In the genomic region with DNA sequence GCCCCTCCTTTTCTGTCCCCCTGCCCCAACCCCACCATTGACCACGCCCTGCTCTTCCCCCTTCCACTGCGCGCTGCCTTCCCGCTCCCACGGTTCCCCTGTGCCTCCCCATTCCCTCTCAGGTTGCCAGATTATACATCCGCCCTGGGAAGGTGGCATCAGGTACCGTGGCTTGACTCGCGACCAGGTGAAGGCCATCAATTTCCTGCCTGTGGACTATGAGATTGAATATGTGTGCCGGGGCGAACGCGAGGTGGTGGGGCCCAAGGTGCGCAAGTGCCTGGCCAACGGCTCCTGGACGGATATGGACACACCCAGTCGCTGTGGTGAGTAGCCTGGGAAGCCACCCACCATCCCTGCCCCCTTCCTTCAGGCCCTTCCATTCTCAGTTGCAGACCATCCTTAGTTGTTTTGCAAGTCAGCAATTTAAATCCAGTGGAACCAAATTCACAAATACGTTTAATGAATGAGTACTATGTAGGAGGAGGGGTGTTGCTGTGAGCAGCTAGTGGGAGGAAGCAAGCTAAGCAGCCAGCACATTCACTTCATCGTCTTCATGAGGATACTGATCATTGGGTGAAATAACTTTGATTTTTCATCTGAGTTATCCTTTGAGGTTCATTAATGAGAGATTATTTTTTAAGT, we compare ENCODE assay signal across 10 mouse cellular contexts. TPM values are rescaled to one million over a fixed set of nuclear protein-coding genes. Genes with fewer than 3 reads are reported as not detected.
DNase-seq lines count a peak whose midpoint lies in the region; ATAC-seq and TF ChIP-seq lines count a peak whose summit lies in the region.
"Had no signal": no experiment of that assay in that cellular context is flagged by ENCODE, and none has a peak within 500 bp of the region (broad histone marks: within the 10 kb centered on the region; RNA-seq: fewer than 3 reads in every experiment).

No protein-coding gene starts in this region.

- no peak for TF ChIP-seq CTCF in G1E (IDR thresholded peaks at IDR 0.05; ENCODE audit: low read depth, low read length)

- no peak overlapping the region for H3K9ac ChIP-seq in heart, embryonic 14.5 days (ENCODE audit: low read length)
- peak overlapping the region; percentile 96 for H3K9ac ChIP-seq in forebrain, embryonic 13.5 days
- H3K9ac ChIP-seq in midbrain, embryonic 14.5 days (replicated peaks; ENCODE audit: low read length): peak overlapping the region; percentile 98

- peak overlapping the region; percentile 96 for H3K4me2 ChIP-seq in heart, embryonic 14.5 days (ENCODE audit: low read length)
- peak overlapping the region; percentile 91 for H3K4me2 ChIP-seq in forebrain, embryonic 13.5 days
- H3K4me2 ChIP-seq in midbrain, embryonic 14.5 days (ENCODE audit: low read length): peak overlapping the region; percentile 86

- 0 out of 2 replicates have a peak, but pooled peaks cover 4% of the 10 kb centered on the region for H3K27me3 ChIP-seq in heart, embryonic 14.5 days (ENCODE audit: control insufficient read depth, insufficient read depth, low read length)
- H3K27me3 ChIP-seq in G1E (ENCODE audit: insufficient read depth, low read length): peaks cover 22% of the 10 kb centered on the region
- peaks cover 4% of the 10 kb centered on the region for H3K27me3 ChIP-seq in forebrain, embryonic 13.5 days
- H3K27me3 ChIP-seq in midbrain, embryonic 14.5 days (ENCODE audit: control insufficient read depth, insufficient read depth, low read length): peaks cover 4% of the 10 kb centered on the region; the same call in 1 of the 2 replicates
- H3K27me3 ChIP-seq: Patski had no signal

- no peak for DNase-seq in heart, postnatal 36 days
- DNase-seq in G1E (ENCODE audit: low spot score): no peak
- DNase-seq in midbrain, embryonic 14.5 days: peak; percentile 24
- DNase-seq in adrenal gland, postnatal 14 days: no peak
- DNase-seq in frontal cortex, postnatal 14 days (ENCODE audit: low spot score in 2 of 2): no peak

- no peak overlapping the region for H3K27ac ChIP-seq in heart, embryonic 14.5 days (replicated peaks in 1 of 2; ENCODE audit: control insufficient read depth in 1 of 2, insufficient read depth in 1 of 2, low read depth in 2 of 2, low read length in 2 of 2)
- H3K27ac ChIP-seq in forebrain, embryonic 13.5 days: peak overlapping the region; percentile 14; the same call in 1 of the 2 replicates
- H3K27ac ChIP-seq in midbrain, embryonic 14.5 days (replicated peaks; ENCODE audit: low read depth, low read length): peak overlapping the region; percentile 97

- no peak for ATAC-seq in heart, embryonic 14.5 days (ENCODE audit: insufficient number of reproducible peaks, insufficient read depth, low FRiP score, low read depth)
- no peak for ATAC-seq in G1E (ENCODE audit: extremely low read depth, insufficient number of reproducible peaks, low FRiP score, poor library complexity, severe bottlenecking)
- no peak for ATAC-seq in forebrain, embryonic 13.5 days
- ATAC-seq in midbrain, embryonic 14.5 days (ENCODE audit: low FRiP score, low TSS enrichment): no peak
- no peak for ATAC-seq in activated CD4-positive, CD25-positive, alpha-beta regulatory T cell, adult 4 months

- peaks cover 18 to 22% of the 10 kb centered on the region in 2 experiments for H3K4me1 ChIP-seq in heart, embryonic 14.5 days (ENCODE audit: control insufficient read depth in 2 of 2, insufficient read depth in 2 of 2, low read length in 2 of 2)
- H3K4me1 ChIP-seq in G1E (ENCODE audit: insufficient read depth, low read depth, low read length): peaks cover 42% of the 10 kb centered on the region
- peaks cover 59% of the 10 kb centered on the region for H3K4me1 ChIP-seq in forebrain, embryonic 13.5 days
- H3K4me1 ChIP-seq in midbrain, embryonic 14.5 days (ENCODE audit: control insufficient read depth, insufficient read depth, low read length): peaks cover 53% of the 10 kb centered on the region

- 33% methylated on average over 19 of the region's 19 CpGs for WGBS in heart, embryonic 14.5 days
- 13% methylated on average over 19 of the region's 19 CpGs for WGBS in forebrain, embryonic 13.5 days
- WGBS in midbrain, embryonic 14.5 days: 12% methylated on average over 19 of the region's 19 CpGs

- no peaks in the 10 kb centered on the region for H3K36me3 ChIP-seq in heart, embryonic 14.5 days (ENCODE audit: control insufficient read depth, insufficient read depth, low read length)
- H3K36me3 ChIP-seq in G1E (replicated peaks): peaks cover 28% of the 10 kb centered on the region
- H3K36me3 ChIP-seq in forebrain, embryonic 13.5 days (ENCODE audit: poor library complexity, severe bottlenecking): no peaks in the 10 kb centered on the region
- no peaks in the 10 kb centered on the region; the same call in 1 of the 2 replicates for H3K36me3 ChIP-seq in midbrain, embryonic 14.5 days (ENCODE audit: control insufficient read depth, insufficient read depth, low read length)

- no peak overlapping the region for H3K4me3 ChIP-seq in heart, embryonic 14.5 days (ENCODE audit: control insufficient read depth in 1 of 2, insufficient read depth in 1 of 2, low read depth in 1 of 2, low read length in 2 of 2)
- H3K4me3 ChIP-seq in G1E (ENCODE audit: low read depth, low read length): peak overlapping the region; percentile 82; the same call in 1 of the 2 replicates
- peak overlapping the region; percentile 86 for H3K4me3 ChIP-seq in forebrain, embryonic 13.5 days
- peak overlapping the region; percentile 92 for H3K4me3 ChIP-seq in midbrain, embryonic 14.5 days (replicated peaks; ENCODE audit: low read depth, low read length)

- H3K9me3 ChIP-seq in heart, embryonic 14.5 days (ENCODE audit: control insufficient read depth, low read length): no peaks in the 10 kb centered on the region
- H3K9me3 ChIP-seq in G1E (replicated peaks): no peaks in the 10 kb centered on the region
- no peaks in the 10 kb centered on the region for H3K9me3 ChIP-seq in forebrain, embryonic 13.5 days (replicated peaks)
- no peaks in the 10 kb centered on the region for H3K9me3 ChIP-seq in midbrain, embryonic 14.5 days (ENCODE audit: control insufficient read depth, low read length)

- intact Hi-C loops in heart, postnatal 36 days (cut with DNase I): loop anchor here (2.0 to 5.0 kb wide), 4 partner anchors 45 to 205 kb away; a partner anchor contains a TSS

RNA-seq across cellular contexts. Expression of a gene that starts 1.7 kb away (rescaled TPM):
- polyA plus RNA-seq in heart, embryonic 14.5 days (2014; fragmentation: Nextera tagmentation; extraction: Ambion mirVana): 3.6 and 8.0 TPM in 2 replicates
- total RNA-seq in heart, postnatal 36 days (2021): 1 to 10 TPM; 8.6 to 9.4 TPM
- total RNA-seq in G1E (2014; fragmentation: Nextera tagmentation) (35.2 and 36.4 TPM in 2 replicates), G1E (2017) (11.7 and 12.4 TPM in 2 replicates)
- polyA plus RNA-seq in G1E (2012): 31.9 and 42.6 TPM in 2 replicates
- 30.1 and 35.2 TPM in 2 replicates for polyA plus RNA-seq in forebrain, embryonic 13.5 days (2015; fragmentation: Nextera tagmentation; extraction: Ambion mirVana)
- 103 and 123 TPM in 2 replicates for polyA plus RNA-seq in midbrain, embryonic 14.5 days (2014; fragmentation: Nextera tagmentation; extraction: Ambion mirVana)
- 1 to 10 TPM; 5.0 to 6.2 TPM for polyA plus RNA-seq in activated CD4-positive, CD25-positive, alpha-beta regulatory T cell, adult 4 months (2017; shearing (Covaris generic))
- 24.2 and 32.7 TPM in 2 replicates for total RNA-seq in adrenal gland, postnatal 14 days (2021)

RNA-seq across cellular contexts. Expression of a gene that starts 24.3 kb away (rescaled TPM):
- 0.15 TPM in 1 of 2 replicates, not detected in the other for polyA plus RNA-seq in heart, embryonic 14.5 days (2014; fragmentation: Nextera tagmentation; extraction: Ambion mirVana)
- total RNA-seq in heart, postnatal 36 days (2021): not detected
- total RNA-seq in G1E (2014; fragmentation: Nextera tagmentation) (not detected in 2 replicates), G1E (2017) (0.05 TPM in 1 of 2 replicates, not detected in the other)
- polyA plus RNA-seq in G1E (2012): not detected in 2 replicates
- 1.1 and 1.5 TPM in 2 replicates for polyA plus RNA-seq in forebrain, embryonic 13.5 days (2015; fragmentation: Nextera tagmentation; extraction: Ambion mirVana)
- polyA plus RNA-seq in midbrain, embryonic 14.5 days (2014; fragmentation: Nextera tagmentation; extraction: Ambion mirVana): 1.9 and 2.2 TPM in 2 replicates
- not detected for polyA plus RNA-seq in activated CD4-positive, CD25-positive, alpha-beta regulatory T cell, adult 4 months (2017; shearing (Covaris generic))
- total RNA-seq in adrenal gland, postnatal 14 days (2021): not detected in 2 replicates
- polyA plus RNA-seq: kidney, adult 2 months had no signal

RNA-seq across cellular contexts. Expression of a gene that starts 40.8 kb away (rescaled TPM):
- polyA plus RNA-seq in heart, embryonic 14.5 days (2014; fragmentation: Nextera tagmentation; extraction: Ambion mirVana): not detected in 2 replicates
- not detected for total RNA-seq in heart, postnatal 36 days (2021)
- total RNA-seq in G1E (2014; fragmentation: Nextera tagmentation) (not detected in 2 replicates), G1E (2017) (0.06 and 0.27 TPM in 2 replicates)
- not detected in 2 replicates for polyA plus RNA-seq in G1E (2012)
- 0.09 and 0.10 TPM in 2 replicates for polyA plus RNA-seq in forebrain, embryonic 13.5 days (2015; fragmentation: Nextera tagmentation; extraction: Ambion mirVana)
- polyA plus RNA-seq in midbrain, embryonic 14.5 days (2014; fragmentation: Nextera tagmentation; extraction: Ambion mirVana): not detected in 2 replicates
- under 1 TPM in 1 of 2 experiments, not detected in 1; 0.19 TPM for polyA plus RNA-seq in activated CD4-positive, CD25-positive, alpha-beta regulatory T cell, adult 4 months (2017; shearing (Covaris generic))
- total RNA-seq in adrenal gland, postnatal 14 days (2021): not detected in 2 replicates
- polyA plus RNA-seq: kidney, adult 2 months; Patski had no signal

RNA-seq across cellular contexts. Expression of a gene that starts 46.5 kb away (rescaled TPM):
- 38.3 and 43.4 TPM in 2 replicates for polyA plus RNA-seq in heart, embryonic 14.5 days (2014; fragmentation: Nextera tagmentation; extraction: Ambion mirVana)
- total RNA-seq in heart, postnatal 36 days (2021): 1 to 10 TPM; 1.0 to 1.8 TPM
- total RNA-seq in G1E (2014; fragmentation: Nextera tagmentation) (not detected in 2 replicates), G1E (2017) (0.35 and 0.44 TPM in 2 replicates)
- not detected in 2 replicates for polyA plus RNA-seq in G1E (2012)
- polyA plus RNA-seq in forebrain, embryonic 13.5 days (2015; fragmentation: Nextera tagmentation; extraction: Ambion mirVana): 215 and 228 TPM in 2 replicates
- polyA plus RNA-seq in midbrain, embryonic 14.5 days (2014; fragmentation: Nextera tagmentation; extraction: Ambion mirVana): 283 and 301 TPM in 2 replicates
- not detected for polyA plus RNA-seq in activated CD4-positive, CD25-positive, alpha-beta regulatory T cell, adult 4 months (2017; shearing (Covaris generic))
- total RNA-seq in adrenal gland, postnatal 14 days (2021): 4.1 and 4.5 TPM in 2 replicates

RNA-seq across cellular contexts. Expression of a gene that starts 50.6 kb away (rescaled TPM):
- polyA plus RNA-seq in heart, embryonic 14.5 days (2014; fragmentation: Nextera tagmentation; extraction: Ambion mirVana): not detected in 2 replicates
- not detected for total RNA-seq in heart, postnatal 36 days (2021)
- total RNA-seq in G1E (2014; fragmentation: Nextera tagmentation) (not detected in 2 replicates), G1E (2017) (0.05 and 0.06 TPM in 2 replicates)
- not detected in 2 replicates for polyA plus RNA-seq in G1E (2012)
- polyA plus RNA-seq in forebrain, embryonic 13.5 days (2015; fragmentation: Nextera tagmentation; extraction: Ambion mirVana): not detected in 2 replicates
- polyA plus RNA-seq in midbrain, embryonic 14.5 days (2014; fragmentation: Nextera tagmentation; extraction: Ambion mirVana): not detected in 2 replicates
- not detected for polyA plus RNA-seq in activated CD4-positive, CD25-positive, alpha-beta regulatory T cell, adult 4 months (2017; shearing (Covaris generic))
- not detected in 2 replicates for total RNA-seq in adrenal gland, postnatal 14 days (2021)
- polyA plus RNA-seq: kidney, adult 2 months; Patski had no signal

Comparison
In these comparisons a context has a peak if more than half of its experiments do, and no peak if none do; other contexts are left out.
1. H3K27ac ChIP-seq: peak in forebrain, embryonic 13.5 days (single experiment) and midbrain, embryonic 14.5 days (single experiment); none in heart, embryonic 14.5 days (0 of 2).
2. H3K4me3 ChIP-seq: peak in G1E (single experiment), forebrain, embryonic 13.5 days (single experiment) and midbrain, embryonic 14.5 days (single experiment); none in heart, embryonic 14.5 days (0 of 2).
3. Peak in every context shown above with its lines, with median percentiles within 50 percentile points of each other: H3K4me2 ChIP-seq.